Mouse (Mus musculus): Measurements from ENCODE around the gene Aff3.

DNA sequence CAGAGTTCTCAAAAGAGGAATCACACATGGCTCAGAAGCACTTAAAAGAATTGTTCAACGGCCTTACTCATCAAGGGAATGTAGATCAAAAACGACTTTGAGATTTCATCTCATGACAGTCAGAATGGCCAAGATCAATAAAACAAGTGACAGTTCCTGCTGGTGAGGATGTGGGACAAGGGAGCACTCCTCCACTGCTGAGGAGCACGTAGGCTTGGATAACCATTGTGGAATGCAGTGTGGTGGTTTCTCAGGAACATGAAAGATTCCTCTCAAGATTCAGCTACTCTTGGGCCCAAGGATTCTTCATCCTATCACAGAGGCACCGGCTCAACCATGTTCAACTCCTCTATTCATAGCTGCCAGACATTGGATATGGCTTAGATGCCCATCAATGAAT is 245.4 kb downstream of the Aff3 start:
- TF ChIP-seq CTCF (IDR thresholded peaks at IDR 0.05; ENCODE audit: low read depth) (no peak), EP300 (IDR thresholded peaks at IDR 0.05; ENCODE audit: low read depth) (no peak)
